Mouse (Mus musculus) MEL (cell line): Measurements from ENCODE around the gene Tent4b. TPM values are rescaled to one million over a fixed set of nuclear protein-coding genes. Genes with fewer than 3 reads are reported as not detected.

Experiments used
- DNase-seq: peaks from one replicate; pipeline ENCODE4 v3.0.0; 2011; ENCODE audit warnings: low read depth, low spot score
- H3K27ac ChIP-seq: 2 replicates; pipeline ENCODE4 v1.5.1; 2012; ENCODE audit warnings: low read depth, mild to moderate bottlenecking, control low read depth, low read length, moderate library complexity; ENCODE audit not compliant: control insufficient read depth
- H3K27me3 ChIP-seq, 2 experiments: fragments of 150-350 bp in 1 of 2; sonication (generic) in 1 of 2; 2 replicates each; pipeline ENCODE4 v1.6.1; 2012; ENCODE audit warnings: low read length in 2 of 2, mild to moderate bottlenecking in 2 of 2, improper control_type of control experiment in 1 of 2, moderate library complexity in 1 of 2; ENCODE audit not compliant: insufficient read depth in 2 of 2, control insufficient read depth in 1 of 2
- H3K36me3 ChIP-seq, 2 experiments: 2 replicates each; pipeline ENCODE4 v1.6.1; 2012 to 2014; ENCODE audit warnings: low read length in 2 of 2, improper control_type of control experiment in 1 of 2, inconsistent platforms in 1 of 2, mild to moderate bottlenecking in 1 of 2; ENCODE audit not compliant: insufficient read depth in 2 of 2, control insufficient read depth in 1 of 2
- H3K4me1 ChIP-seq, 2 experiments: fragments of 150-350 bp in 1 of 2; sonication (generic) in 1 of 2; 2 replicates each; pipeline ENCODE4 v1.6.1; 2012; ENCODE audit warnings: low read length in 2 of 2, improper control_type of control experiment in 1 of 2, mild to moderate bottlenecking in 1 of 2; ENCODE audit not compliant: insufficient read depth in 2 of 2, control insufficient read depth in 1 of 2
- H3K4me3 ChIP-seq, 2 experiments: fragments of 150-350 bp in 1 of 2; sonication (generic) in 1 of 2; 2 replicates each; pipeline ENCODE4 v1.5.1; 2012; ENCODE audit warnings: low read depth in 2 of 2, low read length in 2 of 2, mild to moderate bottlenecking in 2 of 2, moderate library complexity in 2 of 2, control low read depth in 1 of 2, improper control_type of control experiment in 1 of 2; ENCODE audit not compliant: control insufficient read depth in 1 of 2, insufficient read depth in 1 of 2
- H3K79me2 ChIP-seq: 2 replicates; pipeline ENCODE4 v1.6.1; 2012; ENCODE audit warnings: mild to moderate bottlenecking, low read length, moderate library complexity; ENCODE audit not compliant: control insufficient read depth, poor library complexity, insufficient read depth
- H3K9ac ChIP-seq: 2 replicates; pipeline ENCODE4 v1.6.1; 2012; ENCODE audit warnings: low read depth, mild to moderate bottlenecking, control low read depth, low read length, moderate library complexity; ENCODE audit not compliant: control insufficient read depth, poor library complexity, severe bottlenecking
- H3K9me3 ChIP-seq: fragments of 150-350 bp; sonication (generic); replicated peaks from 2 replicates; pipeline ENCODE4 v1.6.1; 2012; ENCODE audit warnings: mild to moderate bottlenecking, low read length, improper control_type of control experiment, moderate library complexity; ENCODE audit not compliant: insufficient read depth
- CTCF ChIP-seq, 3 experiments: IDR thresholded peaks in 2 of 3; conservative IDR thresholded peaks in 1 of 3; 2 replicates each; pipeline ENCODE4 v1.5.1; 2011 to 2012; ENCODE audit warnings: low read length in 3 of 3, low read depth in 2 of 3, mild to moderate bottlenecking in 2 of 3, improper control_type of control experiment in 1 of 3, inconsistent platforms in 1 of 3, mixed read lengths in 1 of 3, moderate library complexity in 1 of 3; ENCODE audit not compliant: control insufficient read depth in 1 of 3, insufficient read depth in 1 of 3, poor library complexity in 1 of 3, severe bottlenecking in 1 of 3
- ETS1 ChIP-seq: IDR thresholded peaks from 2 replicates; pipeline ENCODE4 v1.6.1; 2012; ENCODE audit warnings: low read depth, mild to moderate bottlenecking, inconsistent platforms, low read length, improper control_type of control experiment, moderate library complexity
- JUND ChIP-seq: IDR thresholded peaks from 2 replicates; pipeline ENCODE4 v1.6.1; 2011; ENCODE audit warnings: low read depth, mild to moderate bottlenecking, improper control_type of control experiment, low read length
- MAFK ChIP-seq: IDR thresholded peaks from 2 replicates; pipeline ENCODE4 v1.6.1; 2011; ENCODE audit warnings: low read depth, mild to moderate bottlenecking, low read length, improper control_type of control experiment, borderline replicate concordance
- MXI1 ChIP-seq: IDR thresholded peaks from 2 replicates; pipeline ENCODE4 v1.6.1; 2011; ENCODE audit warnings: mild to moderate bottlenecking, low read depth, low read length, improper control_type of control experiment
- NELFE ChIP-seq: IDR thresholded peaks from 2 replicates; pipeline ENCODE4 v1.6.1; 2011; ENCODE audit warnings: low read depth, low read length, improper control_type of control experiment
- POLR2AphosphoS5 ChIP-seq: IDR thresholded peaks from 2 replicates; pipeline ENCODE4 v1.6.1; 2012; ENCODE audit warnings: low read depth, borderline replicate concordance, mild to moderate bottlenecking, inconsistent platforms, low read length, moderate library complexity, mixed read lengths
- RAD21 ChIP-seq: IDR thresholded peaks from 2 replicates; pipeline ENCODE4 v1.6.1; 2011; ENCODE audit warnings: mild to moderate bottlenecking, low read depth, low read length, improper control_type of control experiment
- RCOR1 ChIP-seq: IDR thresholded peaks from 2 replicates; pipeline ENCODE4 v1.6.1; 2012; ENCODE audit warnings: low read depth, mild to moderate bottlenecking, inconsistent platforms, low read length, improper control_type of control experiment
- SIN3A ChIP-seq: IDR thresholded peaks from 2 replicates; pipeline ENCODE4 v1.6.1; 2012; ENCODE audit warnings: low read length, improper control_type of control experiment, inconsistent platforms
- SMC3 ChIP-seq: IDR thresholded peaks from 2 replicates; pipeline ENCODE4 v1.6.1; 2011; ENCODE audit warnings: low read depth, low read length, improper control_type of control experiment
- TAL1 ChIP-seq: IDR thresholded peaks from 2 replicates; pipeline ENCODE4 v1.6.1; 2012; ENCODE audit warnings: mild to moderate bottlenecking, inconsistent platforms, low read length, moderate library complexity, mixed read lengths
- USF1 ChIP-seq: IDR thresholded peaks from 2 replicates; pipeline ENCODE4 v1.6.1; 2014; ENCODE audit warnings: low read depth, mild to moderate bottlenecking, inconsistent platforms, low read length, improper control_type of control experiment, moderate library complexity
- ZC3H11A ChIP-seq: IDR thresholded peaks from 2 replicates; pipeline ENCODE4 v1.6.1; 2012; ENCODE audit warnings: low read depth, mild to moderate bottlenecking, inconsistent platforms, low read length, improper control_type of control experiment
- ZKSCAN1 ChIP-seq: IDR thresholded peaks from 2 replicates; pipeline ENCODE4 v1.6.1; 2012; ENCODE audit warnings: low read depth, mild to moderate bottlenecking, inconsistent platforms, low read length, improper control_type of control experiment, moderate library complexity
- polyA plus RNA-seq, 2 experiments: library from polyadenylated mRNA; stranded (reverse) in 1 of 2; unstranded in 1 of 2; fragments of >175 nt in 1 of 2; fragments of >200 nt in 1 of 2; gene quantifications; 2 replicates each; pipeline versions ENCODE4 v1.2.1 to v1.2.4; 2012; ENCODE audit warnings: low replicate concordance in 2 of 2, low read depth in 1 of 2; ENCODE audit not compliant: insufficient read length in 2 of 2, insufficient read depth in 1 of 2, missing spikeins in 1 of 2
- total RNA-seq: library from RNA; depleted of rRNA; stranded (reverse); fragments of 300-350 nt; gene quantifications from 2 replicates; pipeline ENCODE4 v1.2.3, GENCODE M21; 2012

Gene Tent4b
- total and polyA plus RNA-seq, 3 experiments: 25.9 to 45.3 TPM; not detected in 1

- no peak for TF ChIP-seq USF1
- peak; percentile 60 for TF ChIP-seq SIN3A
- TF ChIP-seq POLR2AphosphoS5: no peak
- TF ChIP-seq SMC3: no peak
Measured at GRCm38 (mm10) chr8:88288622-88289242, 89.7 kb downstream of the Tent4b start (continued).

- DNase-seq: peak; percentile 72
- H3K4me1 ChIP-seq: peaks cover 7 to 41% of the 10 kb centered on the region in 2 experiments; a peak in 3 of 4 replicates
- H3K9me3 ChIP-seq: no peaks in the 10 kb centered on the region
- no peaks in the 10 kb centered on the region for H3K27me3 ChIP-seq
- peaks cover 53% of the 10 kb centered on the region for H3K79me2 ChIP-seq
- H3K4me3 ChIP-seq: no peak overlapping the region
- no peak for TF ChIP-seq TAL1
- peak; percentile 37 for TF ChIP-seq SMC3
- TF ChIP-seq RCOR1: no peak
- peak; percentile 20 to 63 (median 62); a peak in 5 of 6 replicates for TF ChIP-seq CTCF (IDR thresholded peaks at IDR 0.05 in 2 of 3, conservative IDR thresholded peaks at IDR 0.05 in 1 of 3; ENCODE audit: control insufficient read depth in 1 of 3, insufficient read depth in 1 of 3, low read depth in 2 of 3, low read length in 3 of 3, poor library complexity in 1 of 3, severe bottlenecking in 1 of 3)
- peak; percentile 4; the same call in 1 of the 2 replicates for TF ChIP-seq RAD21
- TF ChIP-seq NELFE: no peak
- TF ChIP-seq MXI1: no peak
- TF ChIP-seq JUND: no peak
- no peak for TF ChIP-seq ETS1
- no peak for TF ChIP-seq ZC3H11A
- H3K36me3 ChIP-seq: peaks cover 0 to 29% of the 10 kb centered on the region in 2 experiments; a peak in 2 of 4 replicates
- peak overlapping the region; percentile 1 for H3K9ac ChIP-seq
- H3K27ac ChIP-seq: peak overlapping the region; percentile 98
Measured at GRCm38 (mm10) chr8:88289901-88290300, 90.9 kb downstream of the Tent4b start.

GRCm38 (mm10) chr8:88290326-88291304 is 91.6 kb downstream of the Tent4b start:
- H3K4me3 ChIP-seq: no peak overlapping the region

More at GRCm38 (mm10) chr8:88290326-88291304, 91.6 kb downstream of the Tent4b start:
- H3K9me3 ChIP-seq: no peaks in the 10 kb centered on the region
- peaks cover 4 to 36% of the 10 kb centered on the region in 2 experiments for H3K36me3 ChIP-seq
- DNase-seq: no peak
- peak overlapping the region; percentile 5; the same call in 1 of the 2 replicates for H3K27ac ChIP-seq
- H3K4me1 ChIP-seq: peaks cover 10 to 47% of the 10 kb centered on the region in 2 experiments
- H3K27me3 ChIP-seq: no peaks in the 10 kb centered on the region
- H3K9ac ChIP-seq: 0 out of 2 replicates have a peak overlapping the region, but pooled peaks have one; percentile 1
- peaks cover 60% of the 10 kb centered on the region for H3K79me2 ChIP-seq
- peak; percentile 94 for TF ChIP-seq ZKSCAN1
- no peak for TF ChIP-seq MAFK
- TF ChIP-seq, all 39 proteins: peak for 1
